Mouse (Mus musculus) macrophage (primary cell): ENCODE data around the gene Cog3. TPM values are rescaled to one million over a fixed set of nuclear protein-coding genes. Genes with fewer than 3 reads are reported as not detected.
"Not testable (repeated sequence)": the region's sequence is repeated elsewhere in the genome, so short reads cannot be mapped to it uniquely, and the experiment has no call there.

Source experiments
- H3K27ac ChIP-seq: fragments of 350-480 bp; formaldehyde crosslinking; 2 replicates; pipeline ENCODE4 v1.9.0; 2021
- H3K36me3 ChIP-seq: fragments of 350-480 bp; formaldehyde crosslinking; 2 replicates; pipeline ENCODE4 v1.9.0; 2021; ENCODE audit errors: inconsistent target
- H3K4me3 ChIP-seq: fragments of 350-480 bp; formaldehyde crosslinking; 2 replicates; pipeline ENCODE4 v1.9.0; 2021; ENCODE audit errors: inconsistent target
- H3K79me2 ChIP-seq: fragments of 350-480 bp; formaldehyde crosslinking; 2 replicates; pipeline ENCODE4 v1.9.0; 2021; ENCODE audit errors: inconsistent target
- WGBS: methylation state at CpG from one replicate; pipeline ENCODE4 v1.1.7; 2026; ENCODE audit warnings: inconsistent platforms; ENCODE audit not compliant: missing documents; 5-methylcytosine and 5-hydroxymethylcytosine counted together
- polyA plus RNA-seq: library from polyadenylated mRNA; stranded (reverse); fragments of 250-400 nt; gene quantifications from 3 replicates; pipeline ENCODE4 v1.2.4, GENCODE M21; 2018; ENCODE audit warnings: inconsistent platforms

Cog3 gene
- polyA plus RNA-seq, 1 experiment from 2014 or later = 16.1 TPM

DNA sequence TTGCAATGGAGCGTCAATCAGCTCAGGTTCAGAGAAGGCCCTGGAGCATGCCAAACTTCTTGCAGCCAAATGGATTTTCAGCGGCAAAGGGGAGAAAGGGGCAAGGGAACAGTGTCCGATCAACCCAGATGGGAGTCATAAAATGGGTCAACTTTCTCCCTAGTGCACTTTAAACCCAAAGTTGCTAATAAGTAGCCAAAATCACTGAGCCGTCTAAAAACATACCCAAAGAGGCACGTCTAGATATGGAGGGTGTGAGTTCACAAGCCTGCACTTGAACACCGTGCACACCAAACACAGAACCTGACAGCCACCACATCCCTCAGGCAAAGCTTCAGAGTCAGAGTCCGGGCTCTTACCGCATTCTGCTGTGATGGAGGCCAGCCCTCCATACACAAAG, 22.3 kb upstream of the Cog3 start:
- peaks cover 62% of the 10 kb centered on the region for H3K79me2 ChIP-seq
- H3K27ac ChIP-seq = no peak overlapping the region
- peaks cover 39% of the 10 kb centered on the region; the same call in 1 of the 2 replicates for H3K36me3 ChIP-seq
- whole genome bisulfite sequencing = 96% methylated on average over 8 of the region's 8 CpGs
- no peak overlapping the region for H3K4me3 ChIP-seq

DNA sequence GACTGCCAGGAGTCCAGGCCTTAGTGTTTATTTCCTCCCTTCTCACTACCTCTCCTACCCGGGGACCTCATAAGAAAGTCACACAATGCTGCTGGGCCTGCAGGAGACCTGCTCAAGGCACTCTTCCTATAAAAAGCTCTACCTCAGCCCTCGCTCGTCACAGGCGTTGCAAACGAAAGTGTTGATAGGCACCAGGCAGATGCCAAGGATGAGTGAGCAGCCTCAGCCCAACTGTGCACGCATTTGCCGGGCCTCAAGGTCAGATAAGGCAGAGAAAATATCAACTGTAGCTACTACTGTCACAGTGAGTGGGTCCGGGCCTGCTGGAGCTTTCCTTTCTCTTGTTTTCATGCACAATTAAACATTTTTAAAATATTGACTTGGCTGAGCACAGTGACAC, 19.1 kb upstream of the Cog3 start:
- Histone ChIP-seq H3K4me3 (no peak overlapping the region), H3K79me2 (peaks cover 30% of the 10 kb centered on the region), H3K27ac (no peak overlapping the region), H3K36me3 (peaks cover 58% of the 10 kb centered on the region)
- WGBS = 93% methylated on average over 8 of the region's 8 CpGs

GRCm38 (mm10) chr14:75772407-75772806, 18.1 kb upstream of the Cog3 start:
- H3K36me3 ChIP-seq = peaks cover 61% of the 10 kb centered on the region
- H3K27ac ChIP-seq = not testable (repeated sequence)

GRCm38 (mm10) chr14:75771101-75771501, 16.8 kb upstream of the Cog3 start:
- H3K4me3 ChIP-seq = no peak overlapping the region
- H3K79me2 ChIP-seq = peaks cover 6% of the 10 kb centered on the region
- peaks cover 71% of the 10 kb centered on the region for H3K36me3 ChIP-seq
- H3K27ac ChIP-seq = no peak overlapping the region
- 97% methylated on average over 8 of the region's 8 CpGs for WGBS

More at GRCm38 (mm10) chr14:75772407-75772806, 18.1 kb upstream of the Cog3 start:
- WGBS = 96% methylated on average over 3 of the region's 3 CpGs
- H3K4me3 ChIP-seq = not testable (repeated sequence)
- peaks cover 19% of the 10 kb centered on the region for H3K79me2 ChIP-seq

DNA sequence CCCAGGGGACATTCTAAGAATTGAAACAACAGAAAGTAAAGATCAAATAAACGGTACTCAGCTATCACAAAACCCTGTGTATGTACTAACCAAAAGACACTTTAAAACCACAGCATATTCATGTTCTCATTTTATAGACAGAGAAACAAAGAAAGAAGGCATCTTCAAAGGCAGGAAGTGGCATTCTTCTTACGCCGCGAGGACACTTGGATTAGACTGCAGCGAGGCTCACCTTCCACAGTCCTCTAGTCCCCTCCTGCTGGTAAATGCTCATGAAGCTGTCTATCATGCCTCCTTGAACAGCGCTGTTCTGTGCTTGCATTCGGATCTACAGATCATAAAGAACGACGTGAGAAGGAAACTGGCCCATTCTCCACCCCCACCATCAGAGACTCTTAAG, 15.0 kb upstream of the Cog3 start:
- WGBS = 94% methylated on average over 9 of the region's 9 CpGs
- H3K79me2 ChIP-seq = no peaks in the 10 kb centered on the region
- H3K36me3 ChIP-seq = peaks cover 64% of the 10 kb centered on the region
- H3K4me3 ChIP-seq = no peak overlapping the region
- H3K27ac ChIP-seq = no peak overlapping the region

GRCm38 (mm10) chr14:75768275-75768608, 13.9 kb upstream of the Cog3 start:
- Histone ChIP-seq H3K36me3 (peaks cover 60% of the 10 kb centered on the region), H3K27ac (no peak overlapping the region), H3K79me2 (no peaks in the 10 kb centered on the region), H3K4me3 (no peak overlapping the region)
- 29% methylated on average over 1 of the region's 1 CpGs for WGBS

GRCm38 (mm10) chr14:75767492-75768274, 13.4 kb upstream of the Cog3 start:
- H3K79me2 ChIP-seq = no peaks in the 10 kb centered on the region
- WGBS = 69% methylated on average over 17 of the region's 17 CpGs
- H3K27ac ChIP-seq = no peak overlapping the region
- H3K36me3 ChIP-seq = peaks cover 66% of the 10 kb centered on the region
- H3K4me3 ChIP-seq = no peak overlapping the region

GRCm38 (mm10) chr14:75761028-75761805, 6.9 kb upstream of the Cog3 start:
- Histone ChIP-seq H3K36me3 (peaks cover 29% of the 10 kb centered on the region), H3K79me2 (no peaks in the 10 kb centered on the region), H3K27ac (no peak overlapping the region), H3K4me3 (no peak overlapping the region)
- WGBS = 66% methylated on average over 10 of the region's 10 CpGs

DNA sequence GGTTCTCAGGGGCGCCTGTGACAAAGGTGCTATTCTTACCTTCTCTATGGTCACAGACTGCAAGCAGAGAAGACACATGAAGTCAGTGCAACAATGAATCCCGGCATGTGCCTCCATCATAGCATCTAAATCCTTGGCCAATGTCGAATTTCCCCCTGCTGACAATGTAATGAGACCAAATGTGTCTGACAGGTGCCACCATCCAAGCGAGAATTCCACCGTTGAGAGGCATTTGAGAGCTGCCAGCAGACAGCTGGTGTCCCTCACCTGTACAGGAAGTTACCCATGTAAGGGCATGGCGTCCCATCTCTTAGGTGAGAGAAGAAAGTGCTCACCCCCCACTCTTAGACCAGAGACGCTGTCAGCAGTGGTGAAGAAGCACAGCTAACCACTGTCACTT, 4.1 kb upstream of the Cog3 start:
- WGBS = 97% methylated on average over 7 of the region's 7 CpGs
- H3K79me2 ChIP-seq = peaks cover 5% of the 10 kb centered on the region
- H3K36me3 ChIP-seq = peaks cover 15% of the 10 kb centered on the region
- H3K4me3 ChIP-seq = no peak overlapping the region
- no peak overlapping the region for H3K27ac ChIP-seq

GRCm38 (mm10) chr14:75757821-75758220, 3.5 kb upstream of the Cog3 start:
- 100% methylated on average over 2 of the region's 2 CpGs for WGBS
- Histone ChIP-seq H3K36me3 (peaks cover 10% of the 10 kb centered on the region), H3K4me3 (no peak overlapping the region), H3K27ac (no peak overlapping the region), H3K79me2 (peaks cover 11% of the 10 kb centered on the region)

- Histone ChIP-seq H3K4me3 (no peak overlapping the region), H3K36me3 (peaks cover 2% of the 10 kb centered on the region; the same call in 1 of the 2 replicates), H3K79me2 (peaks cover 19% of the 10 kb centered on the region), H3K27ac (no peak overlapping the region)
- WGBS = 36% methylated on average over 6 of the region's 6 CpGs
These were observed 2.7 kb upstream of the Cog3 start for GRCm38 (mm10) chr14:75756971-75757370.

DNA sequence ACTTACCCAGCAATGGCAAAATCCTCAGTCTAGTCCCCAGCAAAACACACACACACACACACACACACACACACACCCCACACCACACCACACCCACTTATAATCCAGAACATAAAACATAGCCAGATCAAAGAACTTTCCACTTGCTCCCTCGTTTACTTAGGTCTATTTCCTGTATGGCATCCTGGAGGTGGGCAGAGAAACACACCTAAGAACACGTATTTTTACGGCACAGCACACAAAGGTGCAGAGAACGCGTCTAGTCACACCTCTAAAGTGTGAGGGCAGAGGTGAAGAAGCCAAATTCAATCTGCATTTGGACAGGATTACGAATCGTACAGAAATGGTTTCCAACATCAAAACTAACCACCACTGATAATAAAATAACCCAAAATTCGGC, 1.1 kb downstream of the Cog3 start:
- H3K27ac ChIP-seq = peak overlapping the region; percentile 31; the same call in 1 of the 2 replicates
- H3K79me2 ChIP-seq = peaks cover 57% of the 10 kb centered on the region
- peak overlapping the region; percentile 73 for H3K4me3 ChIP-seq
- peaks cover 5% of the 10 kb centered on the region; the same call in 1 of the 2 replicates for H3K36me3 ChIP-seq
- WGBS = 46% methylated on average over 8 of the region's 8 CpGs

- Histone ChIP-seq H3K4me3 (no peak overlapping the region), H3K79me2 (peaks cover 79% of the 10 kb centered on the region), H3K27ac (no peak overlapping the region), H3K36me3 (peaks cover 15% of the 10 kb centered on the region; the same call in 1 of the 2 replicates)
- WGBS = 88% methylated on average over 4 of the region's 4 CpGs
These were observed 3.3 kb downstream of the Cog3 start for GRCm38 (mm10) chr14:75751040-75751439.

DNA sequence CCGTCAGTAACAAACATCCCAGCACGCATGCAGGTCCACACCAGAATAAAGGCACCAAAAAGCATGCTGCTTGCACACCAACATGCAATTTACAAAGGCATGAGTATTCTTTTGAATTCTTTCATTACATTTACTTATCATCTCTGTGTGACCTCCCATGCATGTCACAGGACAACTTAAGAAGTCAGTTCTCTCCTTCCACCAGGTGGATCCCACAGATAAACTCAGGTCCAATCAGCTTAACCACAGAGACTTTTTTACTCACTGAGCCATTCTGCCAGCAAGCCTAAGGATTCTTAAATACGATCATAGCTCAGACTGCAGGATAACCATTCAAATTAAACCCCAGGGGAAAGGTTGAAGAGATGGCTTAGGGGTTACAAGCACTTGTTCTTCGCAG, 5.2 kb downstream of the Cog3 start:
- Histone ChIP-seq H3K79me2 (peaks cover 95% of the 10 kb centered on the region), H3K36me3 (peaks cover 28% of the 10 kb centered on the region), H3K27ac (no peak overlapping the region), H3K4me3 (no peak overlapping the region)
- 100% methylated on average over 4 of the region's 4 CpGs for whole genome bisulfite sequencing

DNA sequence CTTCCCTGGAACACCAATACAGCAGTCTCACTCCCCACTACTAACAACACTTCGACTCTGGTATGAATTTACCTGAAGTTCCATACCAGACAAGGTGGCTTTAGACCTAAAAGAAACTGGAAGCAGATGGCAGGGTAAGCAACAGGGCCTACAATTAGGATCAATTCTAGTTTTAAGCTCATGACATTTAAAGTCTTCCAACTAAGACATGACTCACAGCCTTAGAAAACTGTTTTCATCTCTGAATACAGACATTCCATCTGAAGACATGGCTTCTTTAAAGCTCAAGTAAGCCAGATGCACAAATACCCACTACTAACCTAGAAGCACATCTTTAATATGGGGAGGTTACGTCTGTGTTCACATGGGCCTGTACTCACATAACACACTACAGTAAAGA, 6.4 kb downstream of the Cog3 start:
- Histone ChIP-seq H3K27ac (no peak overlapping the region), H3K36me3 (peaks cover 28% of the 10 kb centered on the region), H3K79me2 (peaks cover 91% of the 10 kb centered on the region), H3K4me3 (no peak overlapping the region)
- 92% methylated on average over 2 of the region's 2 CpGs for WGBS
